Mouse (Mus musculus) small intestine, adult 2 months (tissue): ENCODE data around the gene Trpc1. TPM values are rescaled to one million over a fixed set of nuclear protein-coding genes. Genes with fewer than 3 reads are reported as not detected.

Source experiments
- H3K27ac ChIP-seq: fragments of 200-500 bp; 2 replicates; pipeline ENCODE4 v1.5.1; 2012; ENCODE audit warnings: low read depth, low read length, control low read depth, inconsistent platforms; ENCODE audit not compliant: insufficient read depth
- H3K27me3 ChIP-seq: fragments of 200-500 bp; 2 replicates; pipeline ENCODE4 v1.6.1; 2012; ENCODE audit warnings: mild to moderate bottlenecking, moderate library complexity, low read length, inconsistent platforms; ENCODE audit not compliant: control insufficient read depth, insufficient read depth
- H3K36me3 ChIP-seq: fragments of 200-500 bp; 2 replicates; pipeline ENCODE4 v1.6.1; 2012; ENCODE audit warnings: mild to moderate bottlenecking, low read length, control low read depth, inconsistent platforms; ENCODE audit not compliant: control insufficient read depth, insufficient read depth
- H3K4me1 ChIP-seq: fragments of 200-500 bp; 2 replicates; pipeline ENCODE4 v1.6.1; 2012; ENCODE audit warnings: low read length, inconsistent platforms, mixed read lengths; ENCODE audit not compliant: control insufficient read depth, insufficient read depth, insufficient read length
- H3K4me3 ChIP-seq: fragments of 200-500 bp; 2 replicates; pipeline ENCODE4 v1.5.1; 2012; ENCODE audit warnings: low read depth, mild to moderate bottlenecking, control low read depth, inconsistent platforms, low read length, moderate library complexity
- CTCF ChIP-seq: fragments of 200-500 bp; IDR thresholded peaks from 2 replicates; pipeline ENCODE4 v1.5.1; 2012; ENCODE audit warnings: low read depth, mild to moderate bottlenecking, control low read depth, inconsistent platforms, low read length, moderate library complexity, mixed read lengths; ENCODE audit not compliant: insufficient replicate concordance, insufficient read length; ENCODE audit errors: extremely low read depth
- POLR2A ChIP-seq: fragments of 200-500 bp; IDR thresholded peaks from 2 replicates; pipeline ENCODE4 v1.6.1; 2012; ENCODE audit warnings: low read depth, mild to moderate bottlenecking, control low read depth, inconsistent platforms, low read length, moderate library complexity
- WGBS: fragments of 180-500 bp; shearing (Covaris S2); methylation state at CpG from one replicate; pipeline ENCODE4 v1.1.7; 2018; 5-methylcytosine and 5-hydroxymethylcytosine counted together
- polyA plus RNA-seq: library from polyadenylated mRNA; depleted of rRNA; stranded (reverse); fragments of >200 nt; gene quantifications from 2 replicates; pipeline ENCODE4 v1.2.3, GENCODE M21; 2012

The Trpc1 gene
- polyA plus RNA-seq, 1 experiment: 2.2 TPM

DNA sequence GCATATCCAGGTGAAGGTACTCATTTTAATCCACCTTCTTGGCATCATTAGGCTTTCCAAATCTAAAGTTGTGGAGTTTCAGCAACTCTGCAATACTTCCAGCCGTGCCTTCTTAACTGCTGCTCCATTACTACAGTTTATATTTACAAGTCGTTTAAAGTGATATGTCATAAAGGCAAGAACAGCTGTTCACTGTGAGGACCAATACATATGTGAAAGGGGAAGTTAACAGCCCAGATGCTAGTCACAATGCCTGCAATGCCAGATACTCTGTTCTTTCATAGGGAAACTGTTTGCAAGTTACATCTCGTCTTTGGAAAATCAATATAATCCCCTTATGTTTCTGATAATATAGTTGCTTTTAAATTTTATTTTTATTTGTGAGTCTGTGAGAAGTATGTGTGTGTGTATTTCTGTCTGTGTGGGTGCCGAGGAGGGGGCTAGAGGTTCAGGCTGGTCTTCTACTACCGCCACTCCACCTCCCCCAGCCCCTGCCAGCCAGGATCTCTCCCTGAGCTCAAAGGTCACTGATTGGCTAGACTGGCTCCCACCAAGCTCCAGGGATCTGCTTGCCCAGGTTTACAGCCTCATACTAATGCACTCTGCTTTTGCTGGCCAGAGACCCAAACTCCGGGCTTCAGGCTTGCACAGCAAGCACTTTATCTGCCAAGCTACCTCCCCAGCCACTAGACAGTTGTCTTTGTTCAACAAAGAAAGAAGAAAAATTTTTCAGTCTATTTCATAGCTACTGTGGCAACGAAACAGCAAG is 5.1 kb downstream of the Trpc1 start:
- no peak overlapping the region for H3K4me3 ChIP-seq
- peaks cover 4% of the 10 kb centered on the region; the same call in 1 of the 2 replicates for H3K4me1 ChIP-seq
- H3K36me3 ChIP-seq: no peaks in the 10 kb centered on the region
- no peak overlapping the region for H3K27ac ChIP-seq
- no peak for TF ChIP-seq POLR2A
- WGBS: 39% methylated on average over 7 of the region's 7 CpGs
- peaks cover 9% of the 10 kb centered on the region; the same call in 1 of the 2 replicates for H3K27me3 ChIP-seq

DNA sequence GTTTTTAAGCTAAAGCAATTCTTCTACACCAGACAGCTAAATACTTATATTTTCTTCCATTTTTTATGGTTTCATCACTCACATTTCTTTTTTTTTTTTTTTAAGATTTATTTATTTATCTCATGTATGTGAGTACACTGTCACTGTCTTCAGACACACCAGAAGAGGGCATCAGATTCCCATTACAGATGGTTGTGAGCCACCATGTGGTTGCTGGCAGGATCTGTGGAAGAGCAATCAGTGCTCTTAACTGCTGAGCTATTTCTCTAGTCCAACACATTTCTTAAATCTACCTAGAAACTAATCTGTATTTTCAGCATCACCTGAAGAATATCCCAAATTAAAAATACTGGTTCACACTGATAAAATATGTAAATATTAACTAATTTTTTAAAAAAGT is 13.9 kb downstream of the Trpc1 start:
- TF ChIP-seq POLR2A: no peak
- TF ChIP-seq CTCF: no peak
- Histone ChIP-seq H3K36me3 (no peaks in the 10 kb centered on the region), H3K27me3 (no peaks in the 10 kb centered on the region), H3K4me1 (no peaks in the 10 kb centered on the region), H3K27ac (no peak overlapping the region), H3K4me3 (no peak overlapping the region)

DNA sequence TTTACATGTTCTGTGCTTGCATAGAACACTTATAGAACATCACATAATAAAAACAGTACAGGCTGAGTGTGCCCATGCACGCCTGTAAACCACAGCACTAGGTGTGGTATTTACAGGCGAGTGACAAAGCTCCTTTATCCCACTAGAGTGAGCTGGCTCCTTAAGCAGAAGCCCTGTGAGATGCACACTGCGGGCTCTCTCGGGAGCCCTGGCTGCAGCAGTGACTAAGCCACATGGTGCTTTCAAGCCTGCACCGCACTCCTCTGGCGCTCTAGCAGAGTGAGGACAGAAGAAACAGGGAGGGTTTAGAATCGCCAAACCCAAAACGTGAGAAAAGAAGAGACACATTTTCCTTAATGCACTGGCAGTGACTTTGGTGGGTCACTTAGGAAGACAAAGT is 37.6 kb downstream of the Trpc1 start:
- Histone ChIP-seq H3K36me3 (no peaks in the 10 kb centered on the region), H3K27me3 (no peaks in the 10 kb centered on the region), H3K4me1 (no peaks in the 10 kb centered on the region), H3K4me3 (no peak overlapping the region), H3K27ac (no peak overlapping the region)
- WGBS: 46% methylated on average over 8 of the region's 8 CpGs
- TF ChIP-seq POLR2A (no peak), CTCF (no peak)

DNA sequence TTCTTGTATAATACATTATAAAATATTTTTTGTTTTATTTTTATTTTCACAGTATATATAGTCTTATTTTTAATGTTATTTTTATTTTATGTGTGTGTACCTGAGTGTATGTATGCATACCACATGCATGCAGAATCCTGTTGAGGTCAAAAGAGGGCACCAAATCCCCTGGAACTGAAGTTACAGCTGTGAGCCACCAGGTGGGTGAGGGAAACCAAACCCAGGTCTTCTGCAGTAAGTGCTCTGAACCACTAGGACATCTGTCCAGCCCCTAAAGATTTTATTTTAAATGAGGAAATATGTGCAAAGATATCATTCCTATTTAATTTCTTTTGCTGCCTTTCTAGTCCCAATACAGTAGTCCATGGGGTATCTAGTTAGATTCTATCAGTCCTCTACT is 41.2 kb downstream of the Trpc1 start:
- H3K27ac ChIP-seq: no peak overlapping the region
- H3K36me3 ChIP-seq: no peaks in the 10 kb centered on the region
- no peak overlapping the region for H3K4me3 ChIP-seq
- no peaks in the 10 kb centered on the region for H3K4me1 ChIP-seq
- TF ChIP-seq POLR2A (no peak), CTCF (peak; percentile 17; the same call in 1 of the 2 replicates)
- no peaks in the 10 kb centered on the region for H3K27me3 ChIP-seq

DNA sequence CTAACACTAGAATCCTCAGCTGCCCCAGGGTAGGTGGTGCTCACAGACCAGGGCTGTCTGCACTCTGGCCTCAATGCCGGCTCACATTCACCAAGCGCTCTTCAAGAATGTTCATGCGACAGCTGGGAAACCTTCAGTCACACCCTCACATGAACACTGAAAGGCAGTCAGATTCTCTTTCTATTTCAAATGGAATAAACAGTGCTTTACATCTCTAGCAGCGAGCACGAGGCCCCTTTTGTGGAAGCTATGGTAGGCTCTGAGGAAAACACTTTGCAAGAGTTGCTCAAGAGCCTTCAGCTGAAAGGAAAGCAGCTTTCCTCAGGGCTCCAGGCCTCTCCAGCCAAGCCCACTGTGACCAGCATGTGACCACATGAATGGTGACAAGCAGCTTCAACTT is 44.8 kb downstream of the Trpc1 start:
- Histone ChIP-seq H3K4me3 (no peak overlapping the region), H3K27me3 (no peaks in the 10 kb centered on the region), H3K27ac (no peak overlapping the region), H3K36me3 (no peaks in the 10 kb centered on the region), H3K4me1 (no peaks in the 10 kb centered on the region)
- WGBS: 84% methylated on average over 5 of the region's 5 CpGs
- TF ChIP-seq POLR2A: no peak
- no peak for TF ChIP-seq CTCF

DNA sequence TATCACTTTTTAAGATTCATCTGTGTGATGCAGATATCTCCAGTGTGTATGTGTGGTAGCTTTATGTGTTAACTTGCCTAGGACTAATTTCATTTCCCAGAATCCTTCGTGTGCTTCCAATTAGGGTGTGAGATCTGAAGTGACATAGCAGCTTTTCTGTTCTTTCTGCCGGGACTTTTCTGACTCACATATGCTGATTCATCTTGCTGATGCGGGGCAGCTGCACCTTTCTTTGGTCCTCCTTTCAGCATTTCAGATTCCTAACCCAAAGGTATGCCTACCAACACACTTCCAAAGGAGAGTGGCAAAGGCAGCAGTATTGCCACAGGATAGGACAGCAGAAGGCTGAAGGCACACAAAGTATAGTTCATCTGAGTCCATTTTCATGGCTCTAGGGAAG is 46.1 kb downstream of the Trpc1 start:
- TF ChIP-seq CTCF (no peak), POLR2A (no peak)
- Histone ChIP-seq H3K36me3 (no peaks in the 10 kb centered on the region), H3K4me3 (no peak overlapping the region), H3K27ac (no peak overlapping the region), H3K4me1 (no peaks in the 10 kb centered on the region), H3K27me3 (no peaks in the 10 kb centered on the region)
- WGBS: 63% methylated on average over 3 of the region's 3 CpGs

DNA sequence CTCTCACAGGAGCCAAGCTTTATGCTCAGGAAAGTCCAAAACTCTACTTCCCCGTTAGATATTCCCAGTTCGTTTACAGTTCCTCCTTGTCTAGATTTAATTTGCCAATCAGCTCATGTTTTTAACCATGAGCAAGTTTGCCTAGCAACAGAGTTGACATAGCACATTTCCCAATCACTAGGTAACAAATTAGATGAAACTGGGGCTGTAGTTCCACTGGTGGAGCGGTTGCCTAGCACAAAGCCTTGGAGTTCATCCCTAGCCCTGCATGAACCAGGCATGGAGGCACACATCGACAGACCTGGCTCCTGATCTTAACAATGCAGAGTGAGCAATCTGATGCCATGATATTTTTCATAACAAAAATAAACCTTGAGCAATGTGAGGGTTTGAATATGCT is 50.9 kb downstream of the Trpc1 start:
- H3K4me1 ChIP-seq: no peaks in the 10 kb centered on the region
- no peaks in the 10 kb centered on the region for H3K36me3 ChIP-seq
- H3K27me3 ChIP-seq: peaks cover 3% of the 10 kb centered on the region; the same call in 1 of the 2 replicates
- no peak overlapping the region for H3K27ac ChIP-seq
- WGBS: 36% methylated on average over 4 of the region's 4 CpGs
- TF ChIP-seq POLR2A: no peak
- TF ChIP-seq CTCF: no peak
- H3K4me3 ChIP-seq: no peak overlapping the region
